Mouse (Mus musculus) hindbrain, embryonic 13.5 days (tissue): ENCODE measurements around the gene Lrtm1. TPM values are rescaled to one million over a fixed set of nuclear protein-coding genes. Genes with fewer than 3 reads are reported as not detected.

Source experiments
- ATAC-seq: fragments of 200-750 bp; cut with Nextera tagmentation; 2 replicates; pipeline ENCODE4 v1.8.0; 2017; ENCODE audit warnings: moderate TSS enrichment; ENCODE audit not compliant: low FRiP score
- H3K27ac ChIP-seq: fragments of 300-500 bp; sonication (generic); 2 replicates; pipeline ENCODE4 v1.5.1; 2015; ENCODE audit warnings: inconsistent platforms, mild to moderate bottlenecking, moderate library complexity
- H3K27me3 ChIP-seq: fragments of 300-500 bp; sonication (generic); 2 replicates; pipeline ENCODE4 v1.6.1; 2015; ENCODE audit warnings: mild to moderate bottlenecking, inconsistent platforms
- H3K36me3 ChIP-seq: fragments of 300-500 bp; sonication (generic); 2 replicates; pipeline ENCODE4 v1.6.1; 2015; ENCODE audit warnings: mild to moderate bottlenecking, inconsistent platforms
- H3K4me1 ChIP-seq: fragments of 300-500 bp; sonication (generic); replicated peaks from 2 replicates; pipeline ENCODE4 v1.6.1; 2015; ENCODE audit warnings: inconsistent platforms
- H3K4me2 ChIP-seq: fragments of 300-500 bp; sonication (generic); 2 replicates; pipeline ENCODE4 v1.6.1; 2015; ENCODE audit warnings: inconsistent platforms, mild to moderate bottlenecking, moderate library complexity
- H3K4me3 ChIP-seq: fragments of 300-500 bp; sonication (generic); 2 replicates; pipeline ENCODE4 v1.5.1; 2015; ENCODE audit warnings: mild to moderate bottlenecking, inconsistent platforms
- H3K9ac ChIP-seq: fragments of 300-500 bp; sonication (generic); 2 replicates; pipeline ENCODE4 v1.6.1; 2015; ENCODE audit warnings: mild to moderate bottlenecking, inconsistent platforms
- H3K9me3 ChIP-seq: fragments of 300-500 bp; sonication (generic); 2 replicates; pipeline ENCODE4 v1.6.1; 2016; ENCODE audit warnings: inconsistent platforms
- WGBS: fragments of 180-500 bp; shearing (Covaris S2); methylation state at CpG from one replicate; pipeline ENCODE4 v1.1.7; 2015; 5-methylcytosine and 5-hydroxymethylcytosine counted together
- polyA plus RNA-seq: library from polyadenylated mRNA; unstranded; fragments of >200 nt; fragmentation: Nextera tagmentation; extraction: Ambion mirVana; gene quantifications from 2 replicates; pipeline ENCODE4 v1.2.1, GENCODE M21; 2015

Gene Lrtm1
- polyA plus RNA-seq, 1 experiment from 2014 or later = 0.44 TPM

- Histone ChIP-seq H3K4me2 (no peak overlapping the region), H3K36me3 (no peaks in the 10 kb centered on the region), H3K4me1 (peaks cover 21% of the 10 kb centered on the region), H3K9ac (no peak overlapping the region), H3K27ac (no peak overlapping the region), H3K9me3 (no peaks in the 10 kb centered on the region), H3K27me3 (no peaks in the 10 kb centered on the region), H3K4me3 (no peak overlapping the region)
- ATAC-seq = no peak
- WGBS = 25% methylated on average over 7 of the region's 7 CpGs
Observed at GRCm38 (mm10) chr14:29018316-29019000, 450 bp downstream of the Lrtm1 start.

GRCm38 (mm10) chr14:29021295-29021694 lies 3.3 kb downstream of the Lrtm1 start:
- Histone ChIP-seq H3K4me2 (no peak overlapping the region), H3K4me1 (peaks cover 14% of the 10 kb centered on the region), H3K9ac (no peak overlapping the region), H3K4me3 (no peak overlapping the region), H3K9me3 (no peaks in the 10 kb centered on the region), H3K27ac (no peak overlapping the region), H3K27me3 (no peaks in the 10 kb centered on the region), H3K36me3 (no peaks in the 10 kb centered on the region)
- no peak for ATAC-seq
- 84% methylated on average over 4 of the region's 4 CpGs for WGBS

GRCm38 (mm10) chr14:29023246-29023645 lies 5.2 kb downstream of the Lrtm1 start:
- Histone ChIP-seq H3K9me3 (no peaks in the 10 kb centered on the region), H3K36me3 (no peaks in the 10 kb centered on the region), H3K27me3 (no peaks in the 10 kb centered on the region), H3K27ac (no peak overlapping the region), H3K4me2 (no peak overlapping the region), H3K9ac (no peak overlapping the region), H3K4me3 (no peak overlapping the region), H3K4me1 (peaks cover 4% of the 10 kb centered on the region)
- WGBS = 94% methylated on average over 4 of the region's 4 CpGs
- no peak for ATAC-seq

GRCm38 (mm10) chr14:29025335-29025734 lies 7.3 kb downstream of the Lrtm1 start:
- Histone ChIP-seq H3K9ac (no peak overlapping the region), H3K4me3 (no peak overlapping the region), H3K9me3 (no peaks in the 10 kb centered on the region), H3K4me1 (peaks cover 22% of the 10 kb centered on the region), H3K36me3 (no peaks in the 10 kb centered on the region), H3K4me2 (no peak overlapping the region), H3K27me3 (no peaks in the 10 kb centered on the region), H3K27ac (no peak overlapping the region)
- ATAC-seq = no peak
- 80% methylated on average over 6 of the region's 6 CpGs for WGBS

- ATAC-seq = no peak
- no peak overlapping the region for H3K4me3 ChIP-seq
- H3K36me3 ChIP-seq = no peaks in the 10 kb centered on the region
Observed at GRCm38 (mm10) chr14:29027276-29027675, 9.3 kb downstream of the Lrtm1 start.

GRCm38 (mm10) chr14:29028391-29029106 lies 10.5 kb downstream of the Lrtm1 start:
- WGBS = 45% methylated on average over 6 of the region's 6 CpGs
- peak overlapping the region; percentile 44; the same call in 1 of the 2 replicates for H3K27ac ChIP-seq
- ATAC-seq = no peak
- no peak overlapping the region for H3K4me2 ChIP-seq
- H3K27me3 ChIP-seq = no peaks in the 10 kb centered on the region
- no peaks in the 10 kb centered on the region for H3K9me3 ChIP-seq
- no peaks in the 10 kb centered on the region for H3K36me3 ChIP-seq
- H3K4me3 ChIP-seq = no peak overlapping the region
- H3K9ac ChIP-seq = no peak overlapping the region
- peaks cover 28% of the 10 kb centered on the region for H3K4me1 ChIP-seq

More at GRCm38 (mm10) chr14:29027276-29027675, 9.3 kb downstream of the Lrtm1 start:
- WGBS = 85% methylated on average over 5 of the region's 5 CpGs
- H3K9ac ChIP-seq = no peak overlapping the region
- H3K4me1 ChIP-seq = peaks cover 28% of the 10 kb centered on the region
- no peaks in the 10 kb centered on the region for H3K9me3 ChIP-seq
- H3K4me2 ChIP-seq = no peak overlapping the region
- no peaks in the 10 kb centered on the region for H3K27me3 ChIP-seq
- H3K27ac ChIP-seq = no peak overlapping the region

- H3K27ac ChIP-seq = no peak overlapping the region
- H3K4me3 ChIP-seq = no peak overlapping the region
- ATAC-seq = peak; percentile 52; the same call in 1 of the 2 replicates
- WGBS = 20% methylated on average over 2 of the region's 2 CpGs
- H3K9me3 ChIP-seq = no peaks in the 10 kb centered on the region
- peaks cover 28% of the 10 kb centered on the region for H3K4me1 ChIP-seq
- no peaks in the 10 kb centered on the region for H3K27me3 ChIP-seq
- no peak overlapping the region for H3K4me2 ChIP-seq
- H3K36me3 ChIP-seq = no peaks in the 10 kb centered on the region
- H3K9ac ChIP-seq = no peak overlapping the region
Observed at GRCm38 (mm10) chr14:29029107-29029469, 11.1 kb downstream of the Lrtm1 start.

GRCm38 (mm10) chr14:29029896-29030420 lies 11.9 kb downstream of the Lrtm1 start:
- H3K27ac ChIP-seq = peak overlapping the region; percentile 12; the same call in 1 of the 2 replicates
- no peak overlapping the region for H3K4me3 ChIP-seq
- ATAC-seq = no peak
- H3K9me3 ChIP-seq = no peaks in the 10 kb centered on the region
- no peak overlapping the region for H3K4me2 ChIP-seq
- WGBS = 68% methylated on average over 11 of the region's 11 CpGs
- peaks cover 28% of the 10 kb centered on the region for H3K4me1 ChIP-seq
- no peaks in the 10 kb centered on the region for H3K36me3 ChIP-seq
- H3K9ac ChIP-seq = no peak overlapping the region
- no peaks in the 10 kb centered on the region for H3K27me3 ChIP-seq

- ATAC-seq = no peak
- no peaks in the 10 kb centered on the region for H3K9me3 ChIP-seq
- no peaks in the 10 kb centered on the region for H3K36me3 ChIP-seq
- H3K4me3 ChIP-seq = no peak overlapping the region
- WGBS = 52% methylated on average over 9 of the region's 9 CpGs
- H3K9ac ChIP-seq = no peak overlapping the region
- H3K27ac ChIP-seq = peak overlapping the region; percentile 30; the same call in 1 of the 2 replicates
- H3K27me3 ChIP-seq = no peaks in the 10 kb centered on the region
- peaks cover 28% of the 10 kb centered on the region for H3K4me1 ChIP-seq
- no peak overlapping the region for H3K4me2 ChIP-seq
Observed at GRCm38 (mm10) chr14:29030519-29030918, 12.5 kb downstream of the Lrtm1 start.

- no peak overlapping the region for H3K27ac ChIP-seq
- H3K27me3 ChIP-seq = no peaks in the 10 kb centered on the region
- 82% methylated on average over 1 of the region's 1 CpGs for WGBS
- no peak for ATAC-seq
- peaks cover 28% of the 10 kb centered on the region for H3K4me1 ChIP-seq
- no peak overlapping the region for H3K4me2 ChIP-seq
- no peaks in the 10 kb centered on the region for H3K36me3 ChIP-seq
- no peaks in the 10 kb centered on the region for H3K9me3 ChIP-seq
- H3K9ac ChIP-seq = no peak overlapping the region
- no peak overlapping the region for H3K4me3 ChIP-seq
Observed at GRCm38 (mm10) chr14:29031858-29032395, 13.9 kb downstream of the Lrtm1 start.

GRCm38 (mm10) chr14:29038246-29038645 lies 20.2 kb downstream of the Lrtm1 start:
- Histone ChIP-seq H3K27me3 (0 out of 2 replicates have a peak, but pooled peaks cover 3% of the 10 kb centered on the region), H3K4me2 (no peak overlapping the region), H3K4me1 (peaks cover 27% of the 10 kb centered on the region), H3K9ac (no peak overlapping the region), H3K9me3 (no peaks in the 10 kb centered on the region), H3K27ac (no peak overlapping the region), H3K36me3 (no peaks in the 10 kb centered on the region), H3K4me3 (no peak overlapping the region)
- 43% methylated on average over 5 of the region's 5 CpGs for WGBS
- ATAC-seq = no peak

GRCm38 (mm10) chr14:29040606-29041364 lies 22.8 kb downstream of the Lrtm1 start:
- peak; percentile 89 for ATAC-seq
- H3K27ac ChIP-seq = peak overlapping the region; percentile 79

More at GRCm38 (mm10) chr14:29040606-29041364, 22.8 kb downstream of the Lrtm1 start:
- Histone ChIP-seq H3K4me3 (no peak overlapping the region), H3K4me2 (no peak overlapping the region), H3K9me3 (no peaks in the 10 kb centered on the region), H3K4me1 (peaks cover 27% of the 10 kb centered on the region), H3K9ac (no peak overlapping the region), H3K27me3 (0 out of 2 replicates have a peak, but pooled peaks cover 3% of the 10 kb centered on the region), H3K36me3 (no peaks in the 10 kb centered on the region)
- 33% methylated on average over 9 of the region's 9 CpGs for WGBS
